Mouse (Mus musculus): ENCODE results near the gene Ptcd1.

GRCm38 (mm10) chr5:145207954-145208353 is 41.0 kb upstream of the Ptcd1 start:
- TF ChIP-seq POLR2A (IDR thresholded peaks at IDR 0.05; ENCODE audit: extremely low read depth, insufficient read depth, low read length) = no peak
- TF ChIP-seq CTCF (IDR thresholded peaks at IDR 0.05; ENCODE audit: extremely low read depth, insufficient read depth, low read length) = no peak

Data from cortical plate, adult 2 months (tissue).